Mouse (Mus musculus) erythroblast, embryonic 14.5 days (primary cell): ENCODE measurements around the gene Ggn.
"Not testable (repeated sequence)": the region's sequence is repeated elsewhere in the genome, so short reads cannot be mapped to it uniquely, and the experiment has no call there.

ENCODE experiments used
- GATA1 ChIP-seq: IDR thresholded peaks from 2 replicates; pipeline ENCODE4 v1.6.1; 2012; ENCODE audit warnings: low read length, inconsistent platforms, mixed read lengths
- TAL1 ChIP-seq: IDR thresholded peaks from 3 replicates; pipeline ENCODE4 v1.6.1; 2012; ENCODE audit warnings: low read length, inconsistent platforms, mixed read lengths

- TF ChIP-seq GATA1, TAL1: not testable (repeated sequence)
These were observed 24.2 kb downstream of the Ggn start for GRCm38 (mm10) chr7:29194230-29194629.
